Mouse (Mus musculus) megakaryocyte, adult 5-6 weeks (primary cell): ENCODE data around the gene Cplx3. TPM values are rescaled to one million over a fixed set of nuclear protein-coding genes. Genes with fewer than 3 reads are reported as not detected.
A peak's percentile ranks its signal among the peaks of the same experiment; 100 is the strongest.

Source experiments
- ATAC-seq: 2 replicates; pipeline ENCODE4 v1.8.0; 2016; ENCODE audit warnings: mild to moderate bottlenecking, inconsistent platforms; ENCODE audit not compliant: poor library complexity, severe bottlenecking
- total RNA-seq, 2 experiments: library from RNA; stranded (forward) in 1 of 2; stranded (reverse) in 1 of 2; fragments of 153-499, 151-499 nt in 1 of 2; fragments of 221-1000, 200-1000 nt in 1 of 2; gene quantifications; 2 replicates each; pipeline versions ENCODE4 v1.2.3 to v1.2.4; 2015 to 2017

Cplx3 gene
- total RNA-seq, 2 experiments from 2014 or later = not detected

DNA sequence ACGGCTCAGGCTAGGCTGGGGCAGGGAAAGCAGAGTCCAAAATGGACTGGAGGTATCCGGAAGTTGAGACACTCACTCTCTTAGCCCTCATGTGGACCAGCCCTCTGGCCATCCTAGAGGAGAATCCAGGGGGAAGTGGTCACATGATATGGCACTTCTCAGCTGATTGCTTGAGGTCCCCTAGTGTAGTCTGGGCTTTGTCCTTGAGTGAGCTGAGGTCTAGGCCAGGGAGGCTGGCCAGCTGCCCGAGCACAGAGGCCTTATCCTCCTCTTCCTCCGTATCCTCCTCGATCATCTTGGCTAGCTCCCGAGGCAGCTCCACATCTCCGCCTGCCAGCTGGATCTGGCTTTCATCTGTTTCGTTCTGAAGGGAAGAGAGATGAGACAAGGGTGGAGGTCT is 4.0 kb downstream of the Cplx3 start:
- no peak for ATAC-seq

DNA sequence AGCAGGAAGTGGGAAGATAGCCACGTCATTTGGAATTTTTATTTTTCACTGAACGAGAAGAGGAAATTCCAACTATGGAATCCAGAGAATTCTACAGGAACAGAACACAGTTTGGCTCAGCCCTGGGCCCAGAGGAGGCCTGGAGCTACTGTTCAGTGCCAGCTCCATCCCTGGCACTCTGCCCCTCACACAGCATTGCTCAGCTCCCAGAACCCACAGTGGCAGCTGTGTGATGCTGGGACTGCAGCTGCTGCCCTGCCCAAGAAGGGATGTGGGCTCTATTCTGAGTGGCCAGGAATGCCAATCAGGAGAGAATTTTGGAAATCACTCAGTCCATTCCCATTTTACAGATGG is 4.8 kb downstream of the Cplx3 start:
- no peak for ATAC-seq

DNA sequence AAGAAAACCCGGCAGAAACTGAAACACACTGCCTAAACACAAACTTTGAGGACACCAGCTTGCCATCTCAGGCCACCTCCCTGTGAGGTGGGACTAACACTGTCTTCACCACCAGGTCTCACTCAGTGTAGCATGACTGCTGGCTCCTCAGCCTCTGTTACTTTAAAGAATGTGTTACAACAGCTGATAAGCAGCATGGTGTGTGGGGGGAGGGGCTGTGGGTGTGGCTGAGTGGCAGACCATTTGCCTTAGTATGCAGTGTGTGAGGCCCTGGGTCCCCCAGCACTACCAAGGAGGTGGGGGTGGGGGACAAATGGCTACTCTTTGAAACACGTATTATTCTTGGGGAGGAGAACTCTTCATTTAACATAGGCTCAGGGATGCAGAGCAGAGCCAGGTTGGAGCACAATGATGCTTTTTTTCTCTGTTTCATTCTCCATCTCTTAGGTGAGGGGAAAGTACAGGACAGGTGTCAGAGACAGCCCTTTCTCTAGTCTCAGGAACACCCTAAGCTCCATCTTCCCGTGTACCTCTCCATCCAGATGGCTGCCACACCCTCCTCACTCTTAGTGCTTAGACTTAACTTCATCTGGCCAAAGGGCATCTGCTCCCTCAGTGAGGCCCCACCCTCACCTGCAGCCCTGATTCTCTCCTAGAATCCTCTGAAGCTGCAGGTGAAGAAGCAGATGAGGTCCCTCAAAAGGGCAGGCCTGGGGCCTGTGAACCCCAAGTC is 5.3 kb downstream of the Cplx3 start:
- ATAC-seq = no peak

DNA sequence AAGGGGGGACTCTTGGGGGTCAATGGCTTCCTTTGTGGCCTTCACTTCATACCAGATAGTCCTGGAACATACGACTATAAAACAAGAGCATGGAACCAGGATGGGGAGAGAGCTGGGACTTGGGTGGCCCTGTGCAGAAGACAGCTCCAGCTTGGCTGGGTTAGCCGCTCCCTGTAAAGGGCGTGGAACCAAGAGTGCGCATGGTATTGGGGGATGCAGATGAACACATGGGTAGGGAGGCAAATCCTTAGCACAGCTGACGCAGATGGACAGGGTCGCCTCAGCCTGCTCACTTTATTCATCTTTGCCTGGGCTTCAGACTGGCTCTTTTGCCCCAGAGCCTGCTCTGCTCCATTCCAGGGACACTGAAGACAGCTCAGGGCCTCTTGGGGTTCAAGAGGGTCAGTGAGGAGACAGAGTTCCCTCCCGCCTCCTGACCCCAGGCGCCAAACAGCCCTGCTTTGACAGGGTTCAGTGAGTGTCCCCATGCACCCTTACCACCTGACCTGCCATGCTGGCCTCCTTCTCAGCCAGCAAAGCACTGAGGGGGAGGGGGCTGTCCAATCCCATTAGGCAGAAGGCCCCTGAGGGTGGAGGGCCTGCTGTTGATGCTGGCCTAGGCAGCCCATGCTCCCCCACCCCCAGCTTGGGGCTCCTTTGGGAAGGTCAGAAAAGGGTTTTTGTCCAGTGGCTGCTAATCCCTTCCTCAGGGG is 7.1 kb downstream of the Cplx3 start:
- no peak for ATAC-seq

DNA sequence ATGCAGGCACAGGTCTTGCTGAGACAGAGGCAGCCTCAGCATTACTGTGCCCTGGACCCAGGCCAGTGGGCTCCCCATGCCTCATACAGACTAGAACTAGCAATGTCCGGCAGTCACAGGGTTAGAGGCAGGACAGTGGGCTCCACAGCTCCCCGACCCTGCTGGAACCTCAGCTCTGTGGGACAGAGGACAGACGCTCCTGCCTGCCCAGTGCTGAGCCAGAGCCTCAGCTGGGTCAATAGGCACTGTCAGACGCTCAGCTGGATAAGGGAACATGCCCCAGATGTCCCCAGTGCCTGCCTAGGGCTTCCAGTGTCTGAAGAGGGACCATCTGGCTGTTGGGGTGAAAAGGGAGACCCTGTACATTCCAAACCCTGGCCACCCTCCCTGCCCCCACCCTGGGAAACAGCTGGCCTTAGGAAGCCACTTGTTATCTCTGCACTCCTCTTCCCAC is 8.1 kb downstream of the Cplx3 start:
- ATAC-seq = no peak

DNA sequence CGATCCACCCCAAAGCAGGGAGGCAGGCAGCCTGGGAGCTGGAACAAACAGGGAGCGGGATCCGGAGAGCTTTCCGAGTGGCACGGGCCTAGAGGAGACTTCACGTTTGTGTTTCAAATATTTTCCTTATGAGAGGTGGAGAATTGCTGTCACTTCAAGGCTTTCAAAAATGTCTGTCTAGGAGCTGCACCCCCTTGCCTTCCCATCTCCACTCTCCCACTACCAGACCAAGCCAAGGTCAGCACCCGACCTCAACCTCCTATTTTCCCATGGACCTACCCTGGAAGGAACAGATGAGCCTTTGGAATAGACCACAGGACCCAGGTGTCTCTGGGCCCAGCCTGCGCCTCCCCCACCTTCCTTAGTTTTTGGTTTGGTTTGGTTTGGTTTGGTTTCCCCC is 8.8 kb downstream of the Cplx3 start:
- no peak for ATAC-seq

DNA sequence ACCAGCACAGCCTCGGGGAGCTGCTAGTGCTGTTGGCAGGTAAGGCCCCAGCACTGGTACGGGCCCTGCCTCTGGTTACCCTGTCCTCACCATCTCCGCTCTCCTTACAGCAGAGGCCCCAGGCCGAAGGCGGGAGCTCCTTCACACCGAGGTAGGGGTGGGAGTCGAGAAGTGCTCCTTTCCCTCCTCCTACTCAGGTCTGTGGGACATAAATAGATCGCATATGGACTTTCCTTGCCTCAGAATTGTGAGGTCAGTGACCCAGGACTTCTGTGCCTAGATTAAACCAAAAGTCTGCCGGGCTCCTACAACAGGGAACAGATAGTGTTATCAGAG is 11.9 kb downstream of the Cplx3 start:
- no peak for ATAC-seq

DNA sequence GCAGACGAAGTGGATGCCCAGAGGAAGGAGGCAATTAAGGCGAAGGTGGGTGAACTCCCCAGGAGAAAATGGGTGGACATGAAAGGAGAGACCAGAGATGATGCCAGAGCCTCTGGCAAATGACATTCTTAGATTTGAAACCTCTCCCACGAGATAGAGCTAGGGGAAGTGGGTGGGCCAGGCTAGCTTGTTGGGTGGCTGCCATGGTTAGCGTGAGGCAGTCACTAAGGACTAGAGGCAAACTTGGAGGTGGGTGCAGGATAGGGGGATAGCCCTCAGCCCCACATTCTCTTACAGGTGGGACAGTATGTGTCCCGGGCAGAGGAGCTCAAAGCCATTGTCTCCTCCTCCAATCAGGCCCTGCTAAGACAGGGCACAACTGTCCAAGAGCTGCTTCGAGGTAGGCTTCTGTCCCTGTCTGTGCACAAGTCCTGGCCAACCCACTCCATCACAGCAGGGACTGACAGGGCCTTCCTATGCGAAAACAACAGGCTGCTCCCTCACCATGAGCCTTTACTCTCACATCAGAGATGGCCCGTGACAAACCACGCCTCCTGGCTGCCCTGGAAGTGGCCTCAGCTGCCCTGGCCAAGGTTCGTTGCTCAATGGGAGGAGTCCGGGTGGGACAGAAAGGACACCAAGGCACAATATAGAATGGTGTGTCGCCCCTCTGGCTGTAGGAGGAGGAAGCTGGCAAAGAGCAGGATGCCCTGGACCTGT is 12.5 kb downstream of the Cplx3 start:
- ATAC-seq = no peak

DNA sequence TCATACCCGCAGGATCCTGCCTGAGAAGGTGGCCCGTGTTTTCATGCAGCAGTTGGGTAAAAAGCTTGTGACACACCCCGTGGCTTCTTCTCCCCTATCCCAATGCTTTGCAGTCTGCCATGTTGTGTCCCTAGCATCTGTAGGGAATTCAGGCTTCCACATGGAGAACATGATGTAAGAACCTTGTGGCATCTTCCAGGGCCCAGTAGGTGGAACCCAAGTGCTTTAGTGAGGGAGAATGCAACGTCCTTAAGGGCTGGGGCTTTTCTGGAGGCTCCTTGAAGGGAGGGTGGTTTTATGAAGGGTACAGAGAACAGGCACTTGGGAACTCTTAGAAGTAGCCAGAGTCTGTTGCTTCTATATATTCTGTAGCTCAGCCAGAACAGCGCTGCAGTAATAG is 15.4 kb downstream of the Cplx3 start:
- ATAC-seq = no peak

DNA sequence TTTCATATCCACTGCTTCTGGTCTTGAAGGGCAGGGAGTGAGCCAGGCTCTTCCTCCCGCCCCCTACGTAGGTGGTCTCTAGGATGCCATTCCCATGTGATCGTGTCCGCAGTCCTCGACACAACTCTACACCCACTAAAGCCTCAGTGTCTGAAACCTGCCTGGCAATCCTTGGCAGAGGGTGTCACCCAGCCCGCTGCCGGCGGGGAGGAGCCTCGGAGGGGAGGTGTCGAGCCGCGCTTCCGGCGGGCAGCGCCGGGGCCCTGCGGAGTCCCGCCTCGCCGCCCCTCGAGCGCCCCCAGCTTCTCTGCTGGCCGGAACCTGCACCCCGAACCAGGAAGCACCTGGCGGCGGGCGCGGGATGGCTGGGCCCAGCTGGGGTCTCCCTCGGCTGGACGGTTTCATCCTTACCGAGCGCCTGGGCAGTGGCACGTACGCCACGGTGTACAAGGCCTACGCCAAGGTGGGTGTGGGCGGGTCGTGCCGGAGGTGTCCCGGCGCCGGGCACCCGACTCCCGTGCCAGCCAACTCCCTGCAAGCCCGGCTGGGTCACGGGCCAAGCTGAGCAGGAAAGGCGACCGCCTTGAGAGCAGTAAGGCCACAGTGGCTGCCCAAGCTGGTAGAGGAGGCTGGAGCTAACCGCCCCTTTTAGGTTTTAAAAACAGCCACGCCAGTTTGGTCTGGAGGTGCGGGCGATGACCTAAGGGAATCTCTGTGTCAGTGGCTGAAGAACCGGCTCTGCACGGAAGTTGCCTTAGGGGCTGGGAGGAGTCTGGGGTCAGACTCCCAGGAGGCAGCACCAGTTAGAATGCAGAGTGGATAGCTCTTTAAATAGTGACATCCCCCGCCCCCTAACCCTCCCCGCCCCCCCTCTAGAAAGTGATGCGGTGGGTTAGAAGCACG is 16.6 kb downstream of the Cplx3 start, which contains the start of gene Ulk3:
Gene Ulk3 (plus strand): TSS at position 229 of the 903 bp plus-strand sequence.
- peak; percentile 90 for ATAC-seq

DNA sequence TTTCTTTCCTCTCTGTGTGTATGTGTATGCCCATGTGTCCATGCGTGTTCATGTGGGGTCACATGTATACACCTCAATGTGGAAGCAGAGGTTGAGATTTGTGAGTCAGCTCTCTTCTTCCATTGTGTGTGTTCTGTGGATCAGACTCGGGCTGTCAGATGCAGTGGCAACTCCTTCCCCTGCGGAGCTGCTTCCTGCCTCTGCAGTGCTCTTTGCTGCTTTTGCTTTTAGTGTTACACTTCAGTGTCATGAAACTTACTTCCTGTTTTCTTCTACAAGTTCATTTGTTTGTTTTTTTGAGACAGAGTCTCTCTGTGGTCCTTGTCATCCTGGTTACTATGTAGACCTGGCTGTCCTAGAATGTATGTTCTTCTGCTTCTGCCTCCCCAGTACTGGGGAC is 21.1 kb downstream of the Cplx3 start:
- ATAC-seq = no peak

DNA sequence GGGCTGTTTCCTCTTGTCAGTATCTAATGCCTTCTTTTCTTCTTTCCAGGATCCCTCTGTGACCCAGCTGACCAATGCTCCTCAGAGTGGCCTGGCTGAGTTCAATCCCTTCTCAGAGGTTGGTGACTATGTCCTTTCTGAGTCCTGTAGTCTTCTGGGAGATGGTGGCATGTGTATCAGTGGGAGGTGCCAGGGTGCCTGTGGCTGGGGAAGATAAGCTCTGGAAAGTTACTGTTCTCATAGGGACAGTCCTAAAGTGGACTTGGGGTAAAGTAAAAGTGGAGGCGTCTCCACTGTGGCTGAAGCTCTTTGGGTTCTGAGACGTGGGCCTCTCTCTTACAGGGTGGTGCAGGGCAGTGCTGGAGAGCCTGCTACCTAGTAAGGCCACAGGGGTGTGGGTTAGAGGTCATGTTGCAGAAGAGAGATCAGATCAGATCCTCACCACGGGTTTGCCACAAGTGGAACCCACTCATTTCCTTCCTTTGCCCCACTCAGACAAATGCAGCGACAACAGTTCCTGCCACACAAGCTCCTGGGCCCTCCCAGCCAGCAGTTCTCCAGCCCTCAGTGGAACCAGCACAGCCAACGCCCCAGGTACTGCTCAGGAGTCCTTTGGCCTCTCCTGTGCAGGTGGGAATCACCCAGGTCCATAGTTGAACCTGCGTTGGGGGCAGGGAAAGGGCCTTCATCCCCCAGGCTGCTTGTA is 28.8 kb downstream of the Cplx3 start:
- ATAC-seq = peak; percentile 82

DNA sequence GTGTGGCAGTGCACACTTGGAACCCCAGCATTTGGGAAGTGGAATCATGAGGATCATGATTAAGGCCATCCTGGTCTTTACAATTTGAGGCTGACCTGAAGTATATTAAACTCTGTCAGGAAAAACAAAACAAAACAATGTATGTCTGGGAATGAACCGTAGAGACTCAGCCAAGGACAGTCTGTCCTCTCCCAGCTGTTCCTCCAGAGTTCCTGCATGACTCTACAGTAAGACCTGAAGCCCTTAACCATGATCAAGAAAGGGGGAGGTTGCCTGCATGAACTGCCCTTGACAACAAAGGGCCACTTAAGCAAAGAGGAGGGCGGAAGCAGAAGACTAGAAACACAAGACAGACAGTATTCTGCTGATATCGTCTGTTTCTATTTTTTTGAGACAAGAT is 30.5 kb downstream of the Cplx3 start:
- ATAC-seq = no peak

DNA sequence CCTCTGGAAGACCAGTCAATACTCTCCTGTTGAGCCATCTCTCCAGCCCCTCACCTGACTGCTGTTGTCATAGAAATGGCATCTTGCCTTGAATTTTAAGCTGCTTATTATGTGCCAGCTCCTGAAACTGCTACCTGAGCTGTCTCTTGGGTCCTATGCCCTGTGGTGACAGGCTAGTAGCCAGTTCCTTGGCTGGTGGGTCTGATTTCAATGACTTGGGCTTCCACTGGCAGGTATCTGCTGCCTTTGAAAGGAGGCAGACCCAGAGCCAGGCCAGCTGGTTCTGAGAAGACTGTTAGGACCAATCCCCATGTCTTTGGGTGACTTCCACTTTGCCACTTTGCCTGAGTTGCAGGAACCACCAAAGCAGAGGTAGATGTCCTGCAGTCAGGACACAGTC is 31.7 kb downstream of the Cplx3 start:
- no peak for ATAC-seq

DNA sequence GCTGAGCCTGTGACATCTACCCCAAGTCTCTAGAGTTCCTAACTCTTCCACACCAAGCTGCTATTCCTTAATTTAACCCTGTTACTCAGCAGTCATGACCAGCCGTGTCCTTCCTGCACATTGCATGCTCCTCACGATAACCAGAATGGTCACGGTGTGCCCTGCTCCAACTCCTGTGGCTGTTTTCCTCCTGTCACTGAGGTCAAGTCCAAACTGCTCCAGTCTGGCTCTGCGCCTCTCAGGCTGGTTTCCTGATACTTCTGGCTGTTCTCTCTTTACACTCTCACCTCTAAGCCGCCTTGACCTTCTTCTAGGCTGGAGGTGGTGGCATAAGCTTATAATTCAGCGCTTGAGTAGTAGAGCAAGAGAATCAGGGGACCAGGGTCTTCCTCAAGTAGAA is 37.6 kb downstream of the Cplx3 start:
- no peak for ATAC-seq

DNA sequence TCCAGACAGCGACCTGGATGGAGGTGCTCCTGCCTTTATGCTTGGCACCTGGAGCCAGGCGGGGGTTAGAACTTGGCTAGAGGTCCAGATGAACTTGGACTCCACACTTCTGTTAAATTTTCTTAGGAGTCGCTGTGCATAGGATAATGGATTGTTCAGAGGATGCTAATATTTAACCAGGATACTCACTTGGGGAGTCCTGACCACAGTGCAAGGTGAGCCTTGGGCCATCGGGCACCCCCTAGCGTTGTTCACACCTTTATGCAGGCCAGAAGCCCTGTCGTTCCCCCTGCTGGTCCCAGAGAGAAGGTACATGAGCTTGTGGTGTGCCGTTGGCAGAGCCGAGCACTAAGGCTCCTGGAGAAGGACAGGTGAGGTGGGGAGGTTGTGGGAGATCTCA is 39.2 kb downstream of the Cplx3 start:
- ATAC-seq = no peak

DNA sequence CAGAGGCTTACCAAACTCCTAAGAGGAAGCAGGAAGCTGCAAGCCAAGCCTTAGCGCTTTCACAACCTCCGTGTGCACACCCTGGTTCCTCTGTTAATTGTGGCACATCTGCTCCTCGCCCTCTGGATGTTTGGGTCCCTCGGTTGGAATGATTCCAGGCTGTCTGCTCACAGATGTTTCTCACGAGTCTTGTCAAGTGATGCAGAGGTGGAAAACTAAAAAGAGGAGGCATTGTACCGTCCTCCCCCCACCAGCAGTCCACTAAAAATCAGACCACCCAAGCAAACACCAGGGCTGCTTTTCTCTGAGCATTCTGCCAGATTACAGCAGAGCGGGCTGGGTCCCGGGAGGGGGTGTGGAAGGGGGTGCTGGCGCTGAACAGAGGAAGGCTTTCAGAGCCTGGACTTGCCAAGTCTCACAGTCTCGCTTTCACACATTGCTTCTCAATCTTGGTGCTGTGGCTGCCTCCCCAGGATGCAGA is 40.3 kb downstream of the Cplx3 start:
- peak; percentile 58 for ATAC-seq

DNA sequence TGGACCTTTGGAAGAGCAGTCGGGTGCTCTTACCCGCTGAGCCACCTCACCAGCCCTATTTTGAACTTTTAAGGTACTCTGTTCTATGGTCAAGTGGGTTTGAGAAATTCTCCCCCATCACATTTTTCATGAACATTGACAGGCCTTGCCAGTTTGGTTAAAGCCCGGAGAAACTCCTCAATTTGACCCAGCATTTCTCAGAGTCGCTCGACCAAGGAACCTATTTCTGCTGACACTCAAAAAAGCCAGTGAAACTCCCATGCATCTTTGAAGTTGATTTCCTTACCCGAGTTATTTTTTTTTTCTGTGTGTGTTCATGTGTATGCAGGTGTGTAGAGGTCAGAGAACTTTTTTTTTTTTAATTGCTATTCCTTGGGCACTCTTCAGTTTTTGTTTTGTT is 41.5 kb downstream of the Cplx3 start:
- no peak for ATAC-seq

DNA sequence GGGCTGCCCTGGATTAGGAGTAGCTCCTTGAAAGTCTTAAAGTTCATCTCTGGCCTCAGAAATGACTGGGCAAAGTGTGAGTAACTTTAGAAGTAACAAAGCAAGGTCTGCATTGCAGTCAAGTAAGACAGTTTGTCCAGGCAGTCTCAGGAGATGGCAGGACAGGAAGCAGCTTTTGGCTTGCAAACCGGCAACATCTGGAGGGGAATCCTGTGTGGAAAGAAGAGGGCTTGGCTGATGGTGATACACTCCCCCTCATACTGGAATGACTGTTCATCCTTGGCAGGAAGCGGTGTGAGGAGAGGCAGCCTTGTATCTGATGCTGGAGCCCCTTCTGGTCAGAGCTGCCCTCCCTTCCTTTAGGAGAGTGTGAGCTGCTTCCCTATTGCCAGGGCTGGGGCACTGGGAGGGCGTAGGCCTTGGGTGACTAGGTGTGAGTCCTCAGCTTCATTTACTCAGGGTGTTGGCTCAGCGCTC is 43.1 kb downstream of the Cplx3 start:
- no peak for ATAC-seq

DNA sequence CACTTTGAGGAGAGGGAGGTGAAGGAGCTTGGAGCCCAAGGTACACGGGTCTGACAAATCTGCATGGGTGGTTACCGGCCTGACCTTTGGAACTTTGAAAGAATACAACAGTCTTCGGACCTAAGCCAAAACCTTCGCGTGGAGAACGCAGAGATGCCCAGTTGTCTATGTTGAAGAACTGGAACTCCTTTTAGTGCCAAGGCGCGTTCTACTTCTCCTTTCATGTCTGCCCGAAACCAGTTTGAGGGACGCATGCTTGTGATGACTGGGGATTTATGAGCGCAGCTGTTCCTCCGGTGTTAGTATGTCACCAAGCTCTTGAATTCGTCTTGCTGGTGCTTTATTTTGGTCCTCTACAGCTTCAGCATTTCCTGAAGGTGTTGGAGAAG is 44.4 kb downstream of the Cplx3 start:
- ATAC-seq = peak; percentile 30
